Mouse (Mus musculus) CH12.LX (cell line): ENCODE results near the gene St7. TPM values are rescaled to one million over a fixed set of nuclear protein-coding genes. Genes with fewer than 3 reads are reported as not detected.

Experiments used
- DNase-seq: peaks from one replicate; pipeline ENCODE4 v3.0.0-alpha.2; 2013; ENCODE audit errors: extremely low read depth
- H3K27ac ChIP-seq: 2 replicates; pipeline ENCODE4 v1.5.1; 2012; ENCODE audit warnings: low read depth, mild to moderate bottlenecking, control low read depth, moderate library complexity; ENCODE audit not compliant: insufficient read depth
- H3K27me3 ChIP-seq: replicated peaks from 2 replicates; pipeline ENCODE3; 2012; ENCODE audit warnings: inconsistent platforms
- H3K36me3 ChIP-seq, 2 experiments: replicated peaks in 1 of 2; 2 replicates each; pipeline versions ENCODE3 to v1.6.1; 2012; ENCODE audit warnings: inconsistent platforms in 1 of 2, low read length in 1 of 2, mild to moderate bottlenecking in 1 of 2, mixed read lengths in 1 of 2, moderate library complexity in 1 of 2; ENCODE audit not compliant: control insufficient read depth in 1 of 2, insufficient read depth in 1 of 2
- H3K4me1 ChIP-seq, 2 experiments: 2 replicates each; pipeline ENCODE4 v1.6.1; 2012; ENCODE audit warnings: inconsistent platforms in 1 of 2, moderate library complexity in 1 of 2; ENCODE audit not compliant: insufficient read depth in 2 of 2, control insufficient read depth in 1 of 2
- H3K4me2 ChIP-seq: 2 replicates; pipeline ENCODE4 v1.6.1; 2012; ENCODE audit warnings: low read depth, mild to moderate bottlenecking, control low read depth; ENCODE audit not compliant: poor library complexity, insufficient read depth, severe bottlenecking
- H3K4me3 ChIP-seq, 3 experiments: fragments of 150-350 bp in 1 of 3; sonication (generic) in 1 of 3; replicated peaks in 1 of 3; 2 replicates each; pipeline versions ENCODE3 to v1.5.1; 2011 to 2012; ENCODE audit warnings: low read depth in 2 of 3, low read length in 2 of 3, mild to moderate bottlenecking in 2 of 3, moderate library complexity in 2 of 3, control low read depth in 1 of 3, improper control_type of control experiment in 1 of 3, inconsistent platforms in 1 of 3, mixed read lengths in 1 of 3; ENCODE audit not compliant: poor library complexity in 1 of 3
- H3K79me2 ChIP-seq: replicated peaks from 2 replicates; pipeline ENCODE4 v1.6.1; 2012; ENCODE audit warnings: mild to moderate bottlenecking, moderate library complexity; ENCODE audit not compliant: control insufficient read depth, poor library complexity, insufficient read depth, severe bottlenecking; ENCODE audit errors: extremely low read depth
- H3K9ac ChIP-seq: 2 replicates; pipeline ENCODE4 v1.6.1; 2012; ENCODE audit warnings: low read depth, mild to moderate bottlenecking, control low read depth, moderate library complexity; ENCODE audit not compliant: insufficient read depth
- H3K9me3 ChIP-seq: replicated peaks from 2 replicates; pipeline ENCODE3; 2012; ENCODE audit warnings: low read length, inconsistent platforms, mixed read lengths
- CHD2 ChIP-seq: IDR thresholded peaks from 2 replicates; pipeline ENCODE4 v1.6.1; 2011; ENCODE audit warnings: low read length, improper control_type of control experiment
- CTCF ChIP-seq, 2 experiments: IDR thresholded peaks in 1 of 2; conservative IDR thresholded peaks in 1 of 2; 2 replicates each; pipeline ENCODE4 v1.5.1; 2011 to 2012; ENCODE audit warnings: low read depth in 2 of 2, low read length in 2 of 2, improper control_type of control experiment in 1 of 2, inconsistent platforms in 1 of 2, mild to moderate bottlenecking in 1 of 2, moderate library complexity in 1 of 2
- ELF1 ChIP-seq: IDR thresholded peaks from 2 replicates; pipeline ENCODE4 v1.6.1; 2014; ENCODE audit warnings: low read depth, mild to moderate bottlenecking, inconsistent platforms, low read length, improper control_type of control experiment
- EP300 ChIP-seq: IDR thresholded peaks from 2 replicates; pipeline ENCODE4 v1.6.1; 2011; ENCODE audit warnings: low read length, improper control_type of control experiment
- HCFC1 ChIP-seq: IDR thresholded peaks from 2 replicates; pipeline ENCODE4 v1.6.1; 2012; ENCODE audit warnings: low read depth, mild to moderate bottlenecking, inconsistent platforms, low read length, improper control_type of control experiment
- JUN ChIP-seq: IDR thresholded peaks from 2 replicates; pipeline ENCODE4 v1.6.1; 2011; ENCODE audit warnings: low read depth, mild to moderate bottlenecking, low read length, improper control_type of control experiment, moderate library complexity; ENCODE audit not compliant: insufficient read depth
- JUND ChIP-seq: conservative IDR thresholded peaks from 2 replicates; pipeline ENCODE4 v1.6.1; 2011; ENCODE audit warnings: low read depth, low read length, improper control_type of control experiment
- MXI1 ChIP-seq: IDR thresholded peaks from 2 replicates; pipeline ENCODE4 v1.6.1; 2011; ENCODE audit warnings: mild to moderate bottlenecking, low read depth, low read length, improper control_type of control experiment
- NRF1 ChIP-seq: IDR thresholded peaks from 2 replicates; pipeline ENCODE4 v1.6.1; 2014; ENCODE audit warnings: low read depth, mild to moderate bottlenecking, inconsistent platforms, low read length, improper control_type of control experiment, moderate library complexity
- PAX5 ChIP-seq: IDR thresholded peaks from 2 replicates; pipeline ENCODE4 v1.6.1; 2012; ENCODE audit warnings: low read length, inconsistent platforms, mixed read lengths
- POLR2AphosphoS2 ChIP-seq: IDR thresholded peaks from 2 replicates; pipeline ENCODE4 v1.6.1; 2011; ENCODE audit warnings: low read depth, low read length, improper control_type of control experiment
- RAD21 ChIP-seq: IDR thresholded peaks from 2 replicates; pipeline ENCODE4 v1.6.1; 2011; ENCODE audit warnings: low read depth, mild to moderate bottlenecking, low read length, improper control_type of control experiment, moderate library complexity
- RCOR1 ChIP-seq: conservative IDR thresholded peaks from 2 replicates; pipeline ENCODE4 v1.6.1; 2012; ENCODE audit warnings: low read depth, mild to moderate bottlenecking, inconsistent platforms, low read length, improper control_type of control experiment
- SIN3A ChIP-seq: IDR thresholded peaks from 2 replicates; pipeline ENCODE4 v1.6.1; 2012; ENCODE audit warnings: low read length, improper control_type of control experiment, inconsistent platforms
- SMC3 ChIP-seq: IDR thresholded peaks from 2 replicates; pipeline ENCODE4 v1.6.1; 2011; ENCODE audit warnings: low read depth, low read length, improper control_type of control experiment
- TCF12 ChIP-seq: IDR thresholded peaks from 2 replicates; pipeline ENCODE4 v1.6.1; 2014; ENCODE audit warnings: low read depth, mild to moderate bottlenecking, inconsistent platforms, low read length, improper control_type of control experiment
- UBTF ChIP-seq: IDR thresholded peaks from 2 replicates; pipeline ENCODE4 v1.6.1; 2012; ENCODE audit warnings: low read depth, mild to moderate bottlenecking, inconsistent platforms, low read length, improper control_type of control experiment, moderate library complexity
- USF2 ChIP-seq: conservative IDR thresholded peaks from 2 replicates; pipeline ENCODE4 v1.6.1; 2011; ENCODE audit warnings: low read depth, low read length, improper control_type of control experiment
- ZC3H11A ChIP-seq: IDR thresholded peaks from 2 replicates; pipeline ENCODE4 v1.6.1; 2012; ENCODE audit warnings: low read depth, mild to moderate bottlenecking, inconsistent platforms, low read length, improper control_type of control experiment
- ZKSCAN1 ChIP-seq: IDR thresholded peaks from 2 replicates; pipeline ENCODE4 v1.6.1; 2012; ENCODE audit warnings: low read depth, inconsistent platforms, low read length, improper control_type of control experiment, borderline replicate concordance
- ZNF384 ChIP-seq: IDR thresholded peaks from 2 replicates; pipeline ENCODE4 v1.6.1; 2012; ENCODE audit warnings: low read depth, low read length, improper control_type of control experiment, inconsistent platforms
- dilution Hi-C: fragments of 300-500 bp; cut with MboI; formaldehyde crosslinking; loops from 2 replicates; pipeline ENCODE4 v1.14.3; 2020; ENCODE audit warnings: low sequenced_read_pairs; ENCODE audit not compliant: extremely low pct_unique_long_range_greater_than_20kb, extremely low pct_ligation_motif_present
- in situ Hi-C: fragments of 300-500 bp; cut with MboI; formaldehyde crosslinking; loops from 3 replicates; pipeline ENCODE4 v1.14.3; 2019; ENCODE audit warnings: low sequenced_read_pairs, low pct_ligation_motif_present, low pct_unique_long_range_greater_than_20kb, mixed read lengths
- polyA plus RNA-seq: library from polyadenylated mRNA; unstranded; fragments of >175 nt; gene quantifications from 2 replicates; pipeline ENCODE4 v1.2.1, GENCODE M21; 2012; ENCODE audit warnings: low read depth; ENCODE audit not compliant: insufficient read length
- total RNA-seq, 2 experiments: library from RNA; depleted of rRNA; stranded (reverse); fragments of 300-350 nt in 1 of 2; fragments of >200 nt in 1 of 2; gene quantifications; 2 replicates each; pipeline ENCODE4 v1.2.3; 2012 to 2014

The St7 gene
- total and polyA plus RNA-seq, 3 experiments: 33.9 to 64.1 (median 35.3) TPM

DNA sequence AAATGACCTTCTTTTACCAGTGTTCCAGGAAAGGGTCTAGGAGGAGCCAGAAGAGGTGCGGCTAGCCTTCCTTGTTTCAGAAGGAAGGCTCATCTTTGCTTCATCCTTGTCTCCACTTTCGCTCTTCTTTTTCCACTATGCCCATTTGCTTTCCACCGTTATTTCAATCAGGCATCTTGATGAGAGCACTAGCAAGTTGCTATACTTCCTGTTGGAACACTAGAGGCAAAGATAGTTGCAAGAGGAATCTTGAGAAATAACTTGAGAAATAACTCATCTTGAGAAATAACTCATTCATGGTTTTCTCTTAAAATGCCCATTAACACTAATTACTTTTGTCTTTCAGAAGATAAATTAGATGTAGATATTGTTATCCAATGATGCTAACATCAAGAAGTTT is 202.8 kb downstream of the St7 start:
- Histone ChIP-seq H3K4me3 (no peak overlapping the region), H3K27me3 (no peaks in the 10 kb centered on the region), H3K27ac (no peak overlapping the region), H3K36me3 (peaks cover 0 to 42% of the 10 kb centered on the region in 2 experiments), H3K79me2 (no peaks in the 10 kb centered on the region), H3K9me3 (no peaks in the 10 kb centered on the region), H3K4me2 (no peak overlapping the region), H3K4me1 (no peaks in the 10 kb centered on the region), H3K9ac (no peak overlapping the region)
- in situ Hi-C loops: no loop called here
- dilution Hi-C loops: no loop called here
- DNase-seq: no peak
- TF ChIP-seq TCF12: no peak
- no peak for TF ChIP-seq ZC3H11A
- TF ChIP-seq UBTF: no peak
- no peak for TF ChIP-seq RCOR1
- no peak for TF ChIP-seq ZKSCAN1
- no peak for TF ChIP-seq RAD21
- TF ChIP-seq ZNF384: no peak
- no peak for TF ChIP-seq POLR2AphosphoS2
- TF ChIP-seq NRF1: no peak
- no peak for TF ChIP-seq CTCF (conservative IDR thresholded peaks at IDR 0.05 in 1 of 2, IDR thresholded peaks at IDR 0.05 in 1 of 2; ENCODE audit: low read depth in 2 of 2, low read length in 2 of 2)
- no peak for TF ChIP-seq USF2

DNA sequence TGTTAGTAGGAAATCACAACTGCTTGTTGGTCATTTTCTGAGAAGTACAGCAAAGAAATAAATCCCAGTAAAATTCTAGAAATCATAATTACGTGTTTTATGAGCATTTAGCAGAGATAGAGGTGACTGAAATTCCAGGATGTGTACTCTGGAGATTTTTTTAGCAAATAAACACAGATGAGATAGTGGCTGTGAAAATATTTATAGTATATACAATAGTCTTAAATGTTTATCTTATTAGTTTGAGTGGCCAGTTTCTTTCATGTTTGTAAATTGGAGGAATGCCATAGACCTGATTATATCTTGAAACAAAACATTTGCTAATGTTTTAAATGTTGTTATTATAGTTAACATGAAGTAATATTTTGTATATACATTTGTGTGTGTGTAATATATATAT is 205.8 kb downstream of the St7 start:
- in situ Hi-C loops: no loop called here
- no peaks in the 10 kb centered on the region for H3K79me2 ChIP-seq
- H3K4me2 ChIP-seq: no peak overlapping the region
- dilution Hi-C loops: no loop called here
- TF ChIP-seq RAD21: no peak
- DNase-seq: no peak
- no peaks in the 10 kb centered on the region for H3K27me3 ChIP-seq
- H3K27ac ChIP-seq: no peak overlapping the region
- no peaks in the 10 kb centered on the region for H3K9me3 ChIP-seq
- H3K4me1 ChIP-seq: no peaks in the 10 kb centered on the region
- no peak overlapping the region for H3K9ac ChIP-seq
- H3K4me3 ChIP-seq: no peak overlapping the region
- H3K36me3 ChIP-seq: peaks cover 0 to 32% of the 10 kb centered on the region in 2 experiments

DNA sequence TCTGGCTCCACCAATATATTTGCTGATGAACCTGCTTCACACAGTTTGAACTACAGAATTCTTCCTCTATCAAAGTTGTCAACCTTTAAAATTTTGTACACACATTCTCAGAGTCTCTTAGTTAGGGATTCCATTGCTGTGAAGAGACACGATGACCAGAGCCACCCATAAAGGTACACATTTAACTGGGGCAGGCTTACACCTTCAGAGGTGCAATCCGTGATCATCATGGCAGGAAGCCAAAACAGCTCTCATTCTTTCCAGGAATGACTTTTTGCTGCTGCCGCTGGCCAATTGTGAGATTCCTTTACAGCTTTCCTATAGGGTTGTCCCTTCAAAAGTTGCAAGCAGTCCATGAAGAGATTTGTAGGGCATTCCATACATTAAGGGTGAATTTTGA is 210.6 kb downstream of the St7 start:
- H3K79me2 ChIP-seq: no peaks in the 10 kb centered on the region
- peaks cover 7 to 41% of the 10 kb centered on the region in 2 experiments for H3K36me3 ChIP-seq
- no peak overlapping the region for H3K27ac ChIP-seq
- H3K9ac ChIP-seq: no peak overlapping the region
- H3K27me3 ChIP-seq: no peaks in the 10 kb centered on the region
- no peak for TF ChIP-seq SMC3
- no peak for TF ChIP-seq MXI1
- no peak for TF ChIP-seq JUN
- TF ChIP-seq RAD21: no peak
- no peak for TF ChIP-seq ZNF384
- TF ChIP-seq SIN3A: no peak
- TF ChIP-seq PAX5: no peak
- TF ChIP-seq HCFC1: no peak
- no peak for TF ChIP-seq TCF12
- TF ChIP-seq CHD2: no peak
- no peak for TF ChIP-seq ZC3H11A
- TF ChIP-seq ELF1: no peak
- no peak for TF ChIP-seq EP300
- no peak for TF ChIP-seq JUND
- in situ Hi-C loops: loop anchor here (25.0 kb wide), 1 partner anchor 459 kb away; no protein-coding TSS in a partner anchor
- dilution Hi-C loops: no loop called here
- H3K4me2 ChIP-seq: no peak overlapping the region
- no peaks in the 10 kb centered on the region for H3K9me3 ChIP-seq
- no peaks in the 10 kb centered on the region for H3K4me1 ChIP-seq
- no peak overlapping the region for H3K4me3 ChIP-seq
- no peak for DNase-seq
